Comparison of ENCODE assay signal across 19 mouse cellular contexts in the genomic region with DNA sequence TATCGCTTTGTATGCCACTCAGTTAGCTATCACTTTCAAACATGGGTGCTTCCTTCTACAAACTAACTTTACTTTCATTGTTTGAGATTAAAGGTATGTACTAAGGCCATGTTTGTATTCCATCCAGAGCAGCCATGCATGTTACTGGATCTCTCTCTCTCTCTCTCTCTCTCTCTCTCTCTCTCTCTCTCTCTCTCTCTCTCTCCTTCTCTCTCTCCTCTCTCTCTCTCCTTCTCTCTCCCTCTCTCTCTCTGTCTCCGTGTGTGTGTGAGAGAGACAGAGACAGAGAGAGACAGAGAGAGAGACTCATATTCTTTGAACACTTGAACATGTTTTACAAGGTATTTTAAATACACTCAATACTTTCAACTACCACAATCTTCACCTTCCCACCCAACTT. TPM values are rescaled to one million over a fixed set of nuclear protein-coding genes. Genes with fewer than 3 reads are reported as not detected.
DNase-seq lines count a peak whose midpoint lies in the region; ATAC-seq and TF ChIP-seq lines count a peak whose summit lies in the region.
"Had no signal": no experiment of that assay in that cellular context is flagged by ENCODE, and none has a peak within 500 bp of the region (broad histone marks: within the 10 kb centered on the region; RNA-seq: fewer than 3 reads in every experiment).

No protein-coding gene starts in this region.

- POLR2A ChIA-PET in Patski (lab: Charles Lee) = no interaction called here

- no peaks in the 10 kb centered on the region for H3K4me1 ChIP-seq in forebrain, embryonic 16.5 days (replicated peaks; ENCODE audit: control insufficient read depth, insufficient read depth, low read length)

- no peak overlapping the region for H3K27ac ChIP-seq in forebrain, embryonic 16.5 days (ENCODE audit: low read length)

- in situ Hi-C loops in Patski (cut with MboI; ENCODE audit: low pct_unique_long_range_greater_than_20kb) = no loop called here

- H3K9ac ChIP-seq in forebrain, embryonic 16.5 days (replicated peaks; ENCODE audit: low read depth, low read length) = no peak overlapping the region

- no peaks in the 10 kb centered on the region for H3K9me3 ChIP-seq in forebrain, embryonic 16.5 days (ENCODE audit: control insufficient read depth, low read length)
- H3K9me3 ChIP-seq: G1E had no signal

- ATAC-seq in Patski = peak; percentile 100
- no peak for ATAC-seq in forebrain, embryonic 16.5 days
- ATAC-seq: activated CD4-positive, CD25-positive, alpha-beta regulatory T cell, adult 4 months; CD4-positive, CD25-positive, alpha-beta regulatory T cell, adult 4 months had no signal

- no peaks in the 10 kb centered on the region for H3K27me3 ChIP-seq in Patski
- H3K27me3 ChIP-seq in forebrain, embryonic 16.5 days (replicated peaks; ENCODE audit: control insufficient read depth, insufficient read depth, low read length) = no peaks in the 10 kb centered on the region
- H3K27me3 ChIP-seq: CH12.LX had no signal

- DNase-seq in Patski (ENCODE audit: low read depth, low spot score) = no peak
- DNase-seq: adrenal gland, adult 2 months; adrenal gland, adult 8-10 months; adrenal gland, postnatal 10 days; adrenal gland, postnatal 14 days; adrenal gland, postnatal 25 days; adrenal gland, postnatal 36 days; B cell, adult 2 months; cerebellum, adult 11 months; cerebellum, adult 11-12 months; cerebellum, adult 18-20 months; cerebellum, adult 2 months; cerebellum, adult 8-10 months had no signal

- WGBS in forebrain, embryonic 16.5 days = 81% methylated on average over 2 of the region's 2 CpGs

- no peak for TF ChIP-seq CTCF in Patski (IDR thresholded peaks at IDR 0.05)

- no peak overlapping the region for H3K4me2 ChIP-seq in forebrain, embryonic 16.5 days (ENCODE audit: low read length)

- no peaks in the 10 kb centered on the region for H3K36me3 ChIP-seq in forebrain, embryonic 16.5 days (ENCODE audit: control insufficient read depth, insufficient read depth)
- H3K36me3 ChIP-seq: G1E had no signal

- no peak overlapping the region for H3K4me3 ChIP-seq in forebrain, embryonic 16.5 days (replicated peaks; ENCODE audit: low read length)

- CTCF ChIA-PET in Patski (lab: Charles Lee) = no interaction called here

RNA-seq across cellular contexts. Expression of a gene that starts 50.2 kb away (rescaled TPM):
- not detected for polyA plus RNA-seq in Patski (2021)
- polyA plus RNA-seq in forebrain, embryonic 16.5 days (2015; fragmentation: Nextera tagmentation; extraction: Ambion mirVana) = not detected in 2 replicates
- polyA plus RNA-seq: activated CD4-positive, CD25-positive, alpha-beta regulatory T cell, adult 4 months; adrenal gland, adult 2 months; C2C12; CD4-positive, CD25-positive, alpha-beta regulatory T cell, adult 4 months; G1E had no signal
